Mouse (Mus musculus) liver, adult 2 months (tissue): ENCODE data around the gene Nhlrc2.

Experiments used
- CTCF ChIP-seq: fragments of 200-500 bp; IDR thresholded peaks from 2 replicates; pipeline ENCODE4 v1.5.1; 2011; ENCODE audit warnings: low read depth, low read length, control low read depth
- POLR2A ChIP-seq: fragments of 200-500 bp; IDR thresholded peaks from 2 replicates; pipeline ENCODE4 v1.6.1; 2011; ENCODE audit warnings: low read length, control low read depth; ENCODE audit not compliant: insufficient read depth; ENCODE audit errors: extremely low read depth

GRCm38 (mm10) chr19:56637684-56638049, 89.6 kb downstream of the Nhlrc2 start:
- TF ChIP-seq CTCF (no peak), POLR2A (no peak)
